Mouse (Mus musculus) cortical plate, adult 2 months (tissue): ENCODE measurements around the gene Tbc1d14.

Experiments
- CTCF ChIP-seq: fragments of 200-500 bp; IDR thresholded peaks from 2 replicates; pipeline ENCODE4 v1.5.1; 2011; ENCODE audit warnings: mild to moderate bottlenecking, control low read depth, low read length; ENCODE audit not compliant: insufficient read depth; ENCODE audit errors: extremely low read depth
- POLR2A ChIP-seq: fragments of 200-500 bp; IDR thresholded peaks from 2 replicates; pipeline ENCODE4 v1.6.1; 2011; ENCODE audit warnings: mild to moderate bottlenecking, low read length, control low read depth; ENCODE audit not compliant: insufficient read depth; ENCODE audit errors: extremely low read depth

DNA sequence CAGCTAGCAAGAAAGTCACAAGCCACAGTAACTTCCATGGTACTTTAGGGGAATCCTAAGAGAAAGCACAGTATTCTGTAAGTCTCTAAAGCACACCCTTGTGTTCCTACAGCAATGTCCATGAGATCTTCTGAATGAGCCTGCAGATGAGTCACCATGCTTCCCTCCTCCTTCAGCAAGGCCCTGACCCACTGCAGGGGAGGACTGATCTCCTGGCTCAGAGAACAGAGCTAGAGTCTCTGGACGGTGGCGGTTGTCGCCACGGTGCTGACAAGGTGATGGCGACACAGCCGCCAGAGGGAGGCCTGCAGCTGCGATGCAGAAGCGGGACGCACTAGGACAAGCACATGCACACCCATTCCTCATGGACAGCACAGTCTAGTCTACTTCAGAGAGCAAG lies 9.0 kb upstream of the Tbc1d14 start:
- TF ChIP-seq POLR2A (no peak), CTCF (no peak)
